Mouse (Mus musculus) neural tube, embryonic 14.5 days (tissue): Measurements from ENCODE around the gene Paxbp1. TPM values are rescaled to one million over a fixed set of nuclear protein-coding genes. Genes with fewer than 3 reads are reported as not detected.

Experiments
- ATAC-seq: fragments of 200-750 bp; cut with Nextera tagmentation; 2 replicates; pipeline ENCODE4 v1.8.0; 2017; ENCODE audit warnings: low read depth, mild to moderate bottlenecking, moderate TSS enrichment, moderate library complexity
- H3K27ac ChIP-seq: fragments of 300-500 bp; sonication (generic); 2 replicates; pipeline ENCODE4 v1.5.1; 2014; ENCODE audit warnings: low read depth, mild to moderate bottlenecking, control low read depth, low read length, moderate library complexity, mixed read lengths
- H3K27me3 ChIP-seq: fragments of 300-500 bp; sonication (generic); 2 replicates; pipeline ENCODE4 v1.6.1; 2014; ENCODE audit warnings: low read length; ENCODE audit not compliant: control insufficient read depth, insufficient read depth
- H3K36me3 ChIP-seq: fragments of 300-500 bp; sonication (generic); 2 replicates; pipeline ENCODE4 v1.6.1; 2014; ENCODE audit warnings: low read length, mixed read lengths; ENCODE audit not compliant: control insufficient read depth, insufficient read depth
- H3K4me1 ChIP-seq: fragments of 300-500 bp; sonication (generic); 2 replicates; pipeline ENCODE4 v1.6.1; 2014; ENCODE audit warnings: low read length; ENCODE audit not compliant: control insufficient read depth, insufficient read depth
- H3K4me2 ChIP-seq: fragments of 300-500 bp; sonication (generic); 2 replicates; pipeline ENCODE4 v1.6.1; 2014; ENCODE audit warnings: mild to moderate bottlenecking, low read depth, low read length, control low read depth
- H3K4me3 ChIP-seq: fragments of 300-500 bp; sonication (generic); 2 replicates; pipeline ENCODE4 v1.5.1; 2014; ENCODE audit warnings: low read depth, low read length, control low read depth, mixed read lengths
- H3K9ac ChIP-seq: fragments of 300-500 bp; sonication (generic); replicated peaks from 2 replicates; pipeline ENCODE4 v1.6.1; 2014; ENCODE audit warnings: low read depth, mild to moderate bottlenecking, control low read depth, low read length, mixed read lengths
- H3K9me3 ChIP-seq: fragments of 300-500 bp; sonication (generic); 2 replicates; pipeline ENCODE4 v1.6.1; 2016; ENCODE audit warnings: low read length; ENCODE audit not compliant: control insufficient read depth
- WGBS: fragments of 180-500 bp; shearing (Covaris S2); extraction: QIAGEN DNeasy Blood & Tissue Kit; methylation state at CpG from one replicate; pipeline ENCODE4 v1.1.7; 2014; 5-methylcytosine and 5-hydroxymethylcytosine counted together
- polyA plus RNA-seq: library from polyadenylated mRNA; unstranded; fragments of >200 nt; fragmentation: Nextera tagmentation; extraction: Ambion mirVana; gene quantifications from 2 replicates; pipeline ENCODE4 v1.2.1, GENCODE M21; 2014

Paxbp1 gene
- polyA plus RNA-seq, 1 experiment from 2014 or later = 89.2 TPM

- ATAC-seq = peak; percentile 97
Observed at GRCm38 (mm10) chr16:91073163-91073892, 29.0 kb upstream of the Paxbp1 start.

GRCm38 (mm10) chr16:91072256-91072655, 27.9 kb upstream of the Paxbp1 start:
- Histone ChIP-seq H3K4me2 (no peak overlapping the region), H3K36me3 (no peaks in the 10 kb centered on the region), H3K9ac (no peak overlapping the region), H3K4me3 (no peak overlapping the region), H3K9me3 (no peaks in the 10 kb centered on the region), H3K4me1 (0 out of 2 replicates have a peak, but pooled peaks cover 5% of the 10 kb centered on the region), H3K27me3 (0 out of 2 replicates have a peak, but pooled peaks cover 2% of the 10 kb centered on the region), H3K27ac (no peak overlapping the region)
- ATAC-seq = no peak
- WGBS = 94% methylated on average over 1 of the region's 1 CpGs

More at GRCm38 (mm10) chr16:91073163-91073892, 29.0 kb upstream of the Paxbp1 start:
- H3K36me3 ChIP-seq = no peaks in the 10 kb centered on the region
- H3K9ac ChIP-seq = no peak overlapping the region
- no peak overlapping the region for H3K27ac ChIP-seq
- H3K4me1 ChIP-seq = 0 out of 2 replicates have a peak, but pooled peaks cover 5% of the 10 kb centered on the region
- WGBS = 38% methylated on average over 22 of the region's 24 CpGs
- no peaks in the 10 kb centered on the region for H3K9me3 ChIP-seq
- H3K27me3 ChIP-seq = 0 out of 2 replicates have a peak, but pooled peaks cover 2% of the 10 kb centered on the region
- H3K4me2 ChIP-seq = no peak overlapping the region
- no peak overlapping the region for H3K4me3 ChIP-seq

GRCm38 (mm10) chr16:91068969-91069368, 24.6 kb upstream of the Paxbp1 start:
- Histone ChIP-seq H3K27ac (no peak overlapping the region), H3K4me2 (peak overlapping the region; percentile 17; the same call in 1 of the 2 replicates), H3K4me1 (0 out of 2 replicates have a peak, but pooled peaks cover 5% of the 10 kb centered on the region), H3K27me3 (0 out of 2 replicates have a peak, but pooled peaks cover 2% of the 10 kb centered on the region), H3K4me3 (no peak overlapping the region), H3K36me3 (no peaks in the 10 kb centered on the region), H3K9me3 (no peaks in the 10 kb centered on the region), H3K9ac (no peak overlapping the region)
- 16% methylated on average over 12 of the region's 12 CpGs for WGBS
- ATAC-seq = no peak

- Histone ChIP-seq H3K36me3 (no peaks in the 10 kb centered on the region), H3K27ac (no peak overlapping the region), H3K9me3 (no peaks in the 10 kb centered on the region), H3K4me2 (no peak overlapping the region), H3K4me3 (no peak overlapping the region), H3K27me3 (0 out of 2 replicates have a peak, but pooled peaks cover 2% of the 10 kb centered on the region), H3K9ac (no peak overlapping the region), H3K4me1 (0 out of 2 replicates have a peak, but pooled peaks cover 5% of the 10 kb centered on the region)
- 97% methylated on average over 1 of the region's 1 CpGs for WGBS
- ATAC-seq = no peak
Observed at GRCm38 (mm10) chr16:91067122-91067521, 22.8 kb upstream of the Paxbp1 start.

- no peak overlapping the region for H3K27ac ChIP-seq
- no peak overlapping the region for H3K4me2 ChIP-seq
- WGBS = 86% methylated on average over 12 of the region's 12 CpGs
- H3K27me3 ChIP-seq = no peaks in the 10 kb centered on the region
- no peaks in the 10 kb centered on the region for H3K9me3 ChIP-seq
- ATAC-seq = no peak
- no peaks in the 10 kb centered on the region for H3K36me3 ChIP-seq
- no peak overlapping the region for H3K9ac ChIP-seq
- no peak overlapping the region for H3K4me3 ChIP-seq
- H3K4me1 ChIP-seq = 0 out of 2 replicates have a peak, but pooled peaks cover 5% of the 10 kb centered on the region
Observed at GRCm38 (mm10) chr16:91064583-91065365, 20.4 kb upstream of the Paxbp1 start.

GRCm38 (mm10) chr16:91063786-91064185, 19.4 kb upstream of the Paxbp1 start:
- Histone ChIP-seq H3K27ac (no peak overlapping the region), H3K4me2 (no peak overlapping the region), H3K4me3 (no peak overlapping the region), H3K4me1 (no peaks in the 10 kb centered on the region), H3K27me3 (no peaks in the 10 kb centered on the region), H3K9me3 (no peaks in the 10 kb centered on the region), H3K36me3 (no peaks in the 10 kb centered on the region), H3K9ac (no peak overlapping the region)
- no peak for ATAC-seq
- 96% methylated on average over 10 of the region's 10 CpGs for WGBS

- H3K4me3 ChIP-seq = no peak overlapping the region
- no peaks in the 10 kb centered on the region for H3K27me3 ChIP-seq
- no peaks in the 10 kb centered on the region for H3K36me3 ChIP-seq
- no peaks in the 10 kb centered on the region for H3K9me3 ChIP-seq
- no peak overlapping the region for H3K4me2 ChIP-seq
- 88% methylated on average over 13 of the region's 13 CpGs for WGBS
- no peak for ATAC-seq
- H3K9ac ChIP-seq = no peak overlapping the region
- no peak overlapping the region for H3K27ac ChIP-seq
- H3K4me1 ChIP-seq = no peaks in the 10 kb centered on the region
Observed at GRCm38 (mm10) chr16:91061531-91062318, 17.4 kb upstream of the Paxbp1 start.

GRCm38 (mm10) chr16:91057741-91058140, 13.4 kb upstream of the Paxbp1 start:
- Histone ChIP-seq H3K9ac (no peak overlapping the region), H3K4me2 (no peak overlapping the region), H3K4me3 (no peak overlapping the region), H3K27ac (no peak overlapping the region), H3K36me3 (no peaks in the 10 kb centered on the region), H3K4me1 (no peaks in the 10 kb centered on the region), H3K9me3 (no peaks in the 10 kb centered on the region), H3K27me3 (no peaks in the 10 kb centered on the region)
- no peak for ATAC-seq
- WGBS = 84% methylated on average over 6 of the region's 6 CpGs
